Mouse (Mus musculus) embryonic stem cell, embryonic (primary cell): Measurements from ENCODE around the gene Ireb2.
"Not testable (repeated sequence)": the region's sequence is repeated elsewhere in the genome, so short reads cannot be mapped to it uniquely, and the experiment has no call there.

Source experiments
- CTCF ChIA-PET, 4 experiments: fragments of 300-600 bp in 2 of 4; fragments of 350-600 bp in 2 of 4; sonication (Branson Sonifier 250); formaldehyde crosslinking; loops; one replicate each; lab custom pipeline; 2022; ENCODE audit warnings: inconsistent platforms in 2 of 4; lab: Charles Lee
- POLR2A ChIA-PET, 4 experiments: fragments of 300-600 bp in 2 of 4; fragments of 350-600 bp in 2 of 4; sonication (Branson Sonifier 250); formaldehyde crosslinking; loops; one replicate each; lab custom pipeline; 2022; ENCODE audit warnings: antibody characterized with exemption in 4 of 4, inconsistent platforms in 1 of 4; lab: Charles Lee

Ireb2 gene

GRCm38 (mm10) chr9:54863363-54864281, at the start of gene Ireb2:
Gene Ireb2 (plus strand): TSS chr9:54863789.
- POLR2A ChIA-PET, result interaction anchor here (0.6 to 3.5 kb wide), 71 partner anchors 8 to 301 kb away, joined by 3 to 48 read pairs (median 4); partner anchors contain the start of genes Hykk (in 2 of the 4), Wdr61 (in 2 of the 4), Chrna5 (in 1 of the 4) and Dnaja4 (in 1 of the 4)
- CTCF ChIA-PET, result interaction anchor here in 2 of 4 experiments (0.5 to 1.6 kb wide), 4 partner anchors 20 to 247 kb away, joined by 3 to 7 read pairs (median 3); no protein-coding TSS in a partner anchor

GRCm38 (mm10) chr9:54816508-54817201, 46.9 kb upstream of the Ireb2 start:
- ChIA-PET POLR2A (interaction anchor here in 3 of 4 experiments (0.7 to 2.9 kb wide), 9 partner anchors 11 to 465 kb away, joined by 3 to 15 read pairs (median 5); partner anchors contain the start of gene Wdr61 (in 2 of the 3)), CTCF (interaction anchor here in 3 of 4 experiments (0.9 to 1.6 kb wide), 4 partner anchors 78 to 80 kb away, joined by 3 to 6 read pairs (median 4); no protein-coding TSS in a partner anchor)

GRCm38 (mm10) chr9:54821442-54822100, 42.0 kb upstream of the Ireb2 start:
- CTCF ChIA-PET, result interaction anchor here (0.5 to 5.2 kb wide), 52 partner anchors 9 to 426 kb away, joined by 3 to 90 read pairs (median 4); partner anchors contain the start of genes Wdr61 (in 3 of the 4), Chrna5 (in 1 of the 4) and Chrnb4 (in 1 of the 4)
- POLR2A ChIA-PET, result interaction anchor here (0.5 to 4.8 kb wide), 23 partner anchors 11 to 129 kb away, joined by 3 to 46 read pairs (median 4); partner anchors contain the start of genes Wdr61 (in 3 of the 4), AY074887 (in 1 of the 4), Crabp1 (in 1 of the 4) and Psma4 (in 1 of the 4)

GRCm38 (mm10) chr9:54829760-54830159, 33.8 kb upstream of the Ireb2 start:
- CTCF ChIA-PET, result interaction anchor here in 2 of 4 experiments (1.0 to 1.8 kb wide), 9 partner anchors 8 to 153 kb away, joined by 3 to 6 read pairs (median 4); partner anchors contain the start of genes Chrna5 (in 1 of the 2), Ireb2 (in 1 of the 2) and Wdr61 (in 1 of the 2)
- POLR2A ChIA-PET, result interaction anchor here in 2 of 4 experiments (0.6 to 2.3 kb wide), 4 partner anchors 10 to 88 kb away, joined by 3 to 12 read pairs (median 6); no protein-coding TSS in a partner anchor

- ChIA-PET POLR2A (interaction anchor here in 3 of 4 experiments (0.6 to 2.3 kb wide), 16 partner anchors 9 to 270 kb away, joined by 3 to 12 read pairs (median 4); partner anchors contain the start of genes Ireb2 (in 3 of the 3) and Wdr61 (in 2 of the 3)), CTCF (interaction anchor here (0.6 to 1.8 kb wide), 44 partner anchors 9 to 481 kb away, joined by 3 to 15 read pairs (median 4); partner anchors contain the start of genes Wdr61 (in 3 of the 4), Chrna5 (in 1 of the 4) and Ireb2 (in 1 of the 4))
These were observed 33.0 kb upstream of the Ireb2 start for GRCm38 (mm10) chr9:54830624-54831023.

- ChIA-PET CTCF (interaction anchor here in 2 of 4 experiments (0.5 to 1.3 kb wide), 6 partner anchors 12 to 158 kb away, joined by 3 to 4 read pairs (median 3); partner anchors contain the start of gene Wdr61 (in 1 of the 2)), POLR2A (interaction anchor here in 3 of 4 experiments (0.7 to 3.9 kb wide), 16 partner anchors 12 to 128 kb away, joined by 3 to 20 read pairs (median 7); partner anchors contain the start of genes Ireb2 (in 3 of the 3) and Wdr61 (in 2 of the 3))
These were observed 29.8 kb upstream of the Ireb2 start for GRCm38 (mm10) chr9:54833831-54834230.

- CTCF ChIA-PET, result interaction anchor here in 1 of 4 experiments (0.6 to 1.5 kb wide), 3 partner anchors 14 to 159 kb away, joined by 3 read pairs; no protein-coding TSS in a partner anchor
- POLR2A ChIA-PET, result interaction anchor here (0.6 to 7.6 kb wide), 28 partner anchors 10 to 386 kb away, joined by 3 to 81 read pairs (median 4); partner anchors contain the start of genes Ireb2 (in 2 of the 4), Wdr61 (in 2 of the 4) and Ube2q2 (in 1 of the 4)
These were observed 27.5 kb upstream of the Ireb2 start for GRCm38 (mm10) chr9:54835951-54836717.

- POLR2A ChIA-PET, result interaction anchor here in 3 of 4 experiments (0.6 to 7.6 kb wide), 31 partner anchors 9 to 311 kb away, joined by 3 to 81 read pairs (median 4); partner anchors contain the start of genes Wdr61 (in 3 of the 3), Ireb2 (in 1 of the 3) and Ube2q2 (in 1 of the 3)
- CTCF ChIA-PET, result interaction anchor here in 2 of 4 experiments (0.5 to 1.8 kb wide), 3 partner anchors 84 to 103 kb away, joined by 3 to 6 read pairs (median 5); partner anchors contain the start of gene Wdr61 (in 1 of the 2)
These were observed 25.8 kb upstream of the Ireb2 start for GRCm38 (mm10) chr9:54837835-54838234.

GRCm38 (mm10) chr9:54840145-54840544, 23.4 kb upstream of the Ireb2 start:
- CTCF ChIA-PET, result interaction anchor here (0.6 to 2.1 kb wide), 12 partner anchors 9 to 1952 kb away, joined by 3 to 18 read pairs (median 7); partner anchors contain the start of genes Dnaja4 (in 1 of the 4) and Wdr61 (in 1 of the 4)
- POLR2A ChIA-PET, result interaction anchor here in 3 of 4 experiments (0.6 to 7.6 kb wide), 49 partner anchors 8 to 1201 kb away, joined by 3 to 81 read pairs (median 4); partner anchors contain the start of genes Ireb2 (in 3 of the 3), Hykk (in 2 of the 3), Wdr61 (in 2 of the 3) and AY074887 (in 1 of the 3)

- ChIA-PET POLR2A (interaction anchor here in 2 of 4 experiments (0.7 to 1.1 kb wide), 5 partner anchors 10 to 700 kb away, joined by 3 to 9 read pairs (median 5); partner anchors contain the start of gene Wdr61 (in 1 of the 2)), CTCF (interaction anchor here in 3 of 4 experiments (0.7 to 1.1 kb wide), 4 partner anchors 18 to 820 kb away, joined by 3 to 5 read pairs (median 4); no protein-coding TSS in a partner anchor)
These were observed 21.3 kb upstream of the Ireb2 start for GRCm38 (mm10) chr9:54842311-54842710.

GRCm38 (mm10) chr9:54843887-54844286, 19.7 kb upstream of the Ireb2 start:
- POLR2A ChIA-PET, result interaction anchor here in 2 of 4 experiments (0.7 to 2.3 kb wide), 4 partner anchors 10 to 34 kb away, joined by 3 to 8 read pairs (median 4); partner anchors contain the start of gene Ireb2 (in 2 of the 2)
- CTCF ChIA-PET, result interaction anchor here in 2 of 4 experiments (0.6 to 1.3 kb wide), 2 partner anchors 12 to 107 kb away, joined by 3 to 7 read pairs; partner anchors contain the start of genes AY074887 (in 1 of the 2) and Psma4 (in 1 of the 2)

GRCm38 (mm10) chr9:54844556-54845176, 18.9 kb upstream of the Ireb2 start:
- CTCF ChIA-PET, result interaction anchor here in 1 of 4 experiments (1.3 kb wide), 1 partner anchor 11 kb away, joined by 7 read pairs; no protein-coding TSS in a partner anchor
- POLR2A ChIA-PET, result interaction anchor here in 2 of 4 experiments (0.6 to 2.3 kb wide), 5 partner anchors 9 to 33 kb away, joined by 3 to 8 read pairs (median 4); partner anchors contain the start of gene Ireb2 (in 2 of the 2)

- CTCF ChIA-PET, result no interaction called here
- POLR2A ChIA-PET, result interaction anchor here in 3 of 4 experiments (0.7 to 3.4 kb wide), 9 partner anchors 9 to 114 kb away, joined by 3 to 12 read pairs (median 5); partner anchors contain the start of genes Ireb2 (in 2 of the 3), Hykk (in 1 of the 3) and Wdr61 (in 1 of the 3)
These were observed 15.4 kb upstream of the Ireb2 start for GRCm38 (mm10) chr9:54848203-54848602.

- CTCF ChIA-PET, result not testable (repeated sequence)
- POLR2A ChIA-PET, result interaction anchor here in 3 of 4 experiments (0.6 to 8.3 kb wide), 11 partner anchors 9 to 421 kb away, joined by 3 to 81 read pairs (median 3); partner anchors contain the start of gene Ireb2 (in 3 of the 3)
These were observed 10.6 kb upstream of the Ireb2 start for GRCm38 (mm10) chr9:54853036-54853435.
